Mouse (Mus musculus) lung, postnatal 0 days (tissue): ENCODE measurements around the gene Sox5.

Source experiments
- CTCF ChIP-seq: IDR thresholded peaks from 2 replicates; pipeline ENCODE4 v1.5.1; 2016; ENCODE audit warnings: antibody characterized with exemption, mild to moderate bottlenecking
- EP300 ChIP-seq: IDR thresholded peaks from 2 replicates; pipeline ENCODE4 v1.6.1; 2016; ENCODE audit warnings: antibody characterized with exemption, mild to moderate bottlenecking, control low read depth

DNA sequence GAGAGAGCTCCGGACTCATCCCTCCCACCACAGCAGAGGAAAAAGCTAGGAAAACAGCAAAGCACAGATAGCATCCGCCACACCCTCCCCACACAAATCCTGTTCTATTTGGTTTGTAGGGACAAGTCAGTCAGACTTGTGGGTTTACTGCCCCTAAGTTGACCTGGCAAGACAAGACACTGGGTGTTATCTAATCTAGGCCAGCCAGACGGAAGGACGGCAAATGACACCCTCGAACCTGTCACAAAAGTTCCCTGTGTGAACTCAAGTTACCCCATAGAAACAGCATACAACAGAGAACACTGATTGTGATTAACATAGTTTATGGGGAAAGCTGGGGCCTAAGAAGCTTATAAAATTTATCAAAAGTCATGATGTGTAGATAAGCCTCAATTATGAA, 76.8 kb downstream of the Sox5 start:
- no peak for TF ChIP-seq EP300
- no peak for TF ChIP-seq CTCF
